Mouse (Mus musculus) left cerebral cortex, adult 2 months (tissue): ENCODE measurements around the gene Kif23. TPM values are rescaled to one million over a fixed set of nuclear protein-coding genes. Genes with fewer than 3 reads are reported as not detected.
A peak's percentile ranks its signal among the peaks of the same experiment; 100 is the strongest.

Source experiments
- DNase-seq, 2 experiments: peaks; one replicate each; pipeline ENCODE4 v3.0.0; 2021 to 2022; ENCODE audit warnings: low spot score in 2 of 2, mixed read lengths in 1 of 2; ENCODE audit errors: extremely low spot score in 1 of 2
- H3K27ac ChIP-seq: fragments of 200-600 bp; 2 replicates; pipeline ENCODE4 v1.8.1; 2022
- H3K4me3 ChIP-seq: fragments of 200-600 bp; 2 replicates; pipeline ENCODE4 v1.8.1; 2022
- CTCF ChIP-seq: fragments of 200-600 bp; IDR thresholded peaks from 2 replicates; pipeline ENCODE4 v1.8.1; 2022; ENCODE audit warnings: antibody characterized with exemption, mild to moderate bottlenecking, moderate library complexity
- intact Hi-C: fragments of 180-260 bp; cut with DNase I; formaldehyde crosslinking; loops from one replicate; pipeline ENCODE4 v1.15.1; 2025
- long read RNA-seq, 2 experiments: library from polyadenylated mRNA; stranded (forward); transcript quantifications; one replicate each; pipeline ENCODE4 v2.0.0; 2021; ENCODE audit warnings: borderline mapping rate in 2 of 2
- total RNA-seq, 2 experiments: library from RNA; stranded (reverse); gene quantifications; 2 replicates each; pipeline ENCODE4 v1.2.3; 2021

The Kif23 gene
- 1 to 10 TPM; 2.6 to 4.7 TPM for total RNA-seq
- long read RNA-seq, experiment 1, result 0 reads
- long read RNA-seq, experiment 2, result 0 reads

GRCm38 (mm10) chr9:61946623-61947401 lies at the start of gene Kif23:
TSS of gene Kif23 (minus strand) at chr9:61946774.
- Histone ChIP-seq H3K27ac (peak within 1 kb of the TSS; percentile 3; the same call in 1 of the 2 replicates), H3K4me3 (peak within 1 kb of the TSS; percentile 59)
- peak; percentile 91 for TF ChIP-seq CTCF
- intact Hi-C loops, result loop anchor here (2.0 to 5.0 kb wide), 3 partner anchors 32 to 175 kb away; partner anchors contain the start of genes Glce and Rplp1
- DNase-seq, result peak; percentile 95 to 97

- no peak overlapping the region for H3K27ac ChIP-seq
- no peak for TF ChIP-seq CTCF
- DNase-seq, result no peak
- intact Hi-C loops, result no loop called here
- H3K4me3 ChIP-seq, result no peak overlapping the region
Observed at GRCm38 (mm10) chr9:61991158-61991557, 44.6 kb upstream of the Kif23 start.

- H3K4me3 ChIP-seq, result no peak overlapping the region
- intact Hi-C loops, result no loop called here
- no peak overlapping the region for H3K27ac ChIP-seq
- no peak for DNase-seq
- no peak for TF ChIP-seq CTCF
Observed at GRCm38 (mm10) chr9:61990738-61991137, 44.2 kb upstream of the Kif23 start.

- Histone ChIP-seq H3K27ac (no peak overlapping the region), H3K4me3 (no peak overlapping the region)
- DNase-seq, result no peak
- intact Hi-C loops, result no loop called here
- no peak for TF ChIP-seq CTCF
Observed at GRCm38 (mm10) chr9:61986055-61986454, 39.5 kb upstream of the Kif23 start.

- intact Hi-C loops, result loop anchor here (2.0 kb wide), 1 partner anchor 39 kb away; the partner anchor contains the start of gene Kif23
- H3K4me3 ChIP-seq, result no peak overlapping the region
- no peak overlapping the region for H3K27ac ChIP-seq
- DNase-seq, result peak; percentile 47
- peak; percentile 79 for TF ChIP-seq CTCF
Observed at GRCm38 (mm10) chr9:61985183-61985863, 38.7 kb upstream of the Kif23 start.

GRCm38 (mm10) chr9:61982940-61983620 lies 36.5 kb upstream of the Kif23 start:
- intact Hi-C loops, result no loop called here
- DNase-seq, result no peak
- TF ChIP-seq CTCF, result no peak
- H3K4me3 ChIP-seq, result no peak overlapping the region
- no peak overlapping the region for H3K27ac ChIP-seq

- intact Hi-C loops, result no loop called here
- DNase-seq, result no peak
- Histone ChIP-seq H3K4me3 (no peak overlapping the region), H3K27ac (no peak overlapping the region)
- TF ChIP-seq CTCF, result no peak
Observed at GRCm38 (mm10) chr9:61981876-61982275, 35.3 kb upstream of the Kif23 start.

- Histone ChIP-seq H3K27ac (no peak overlapping the region), H3K4me3 (no peak overlapping the region)
- peak; percentile 25 for TF ChIP-seq CTCF
- intact Hi-C loops, result no loop called here
- no peak for DNase-seq
Observed at GRCm38 (mm10) chr9:61979983-61980382, 33.4 kb upstream of the Kif23 start.

- no peak for TF ChIP-seq CTCF
- intact Hi-C loops, result no loop called here
- Histone ChIP-seq H3K27ac (no peak overlapping the region), H3K4me3 (no peak overlapping the region)
- DNase-seq, result no peak
Observed at GRCm38 (mm10) chr9:61977258-61977945, 30.8 kb upstream of the Kif23 start.

- TF ChIP-seq CTCF, result no peak
- H3K4me3 ChIP-seq, result no peak overlapping the region
- no peak for DNase-seq
- no peak overlapping the region for H3K27ac ChIP-seq
- intact Hi-C loops, result no loop called here
Observed at GRCm38 (mm10) chr9:61972031-61972430, 25.5 kb upstream of the Kif23 start.

- DNase-seq, result no peak
- Histone ChIP-seq H3K4me3 (no peak overlapping the region), H3K27ac (no peak overlapping the region)
- intact Hi-C loops, result no loop called here
- no peak for TF ChIP-seq CTCF
Observed at GRCm38 (mm10) chr9:61971045-61971444, 24.5 kb upstream of the Kif23 start.
